Mouse (Mus musculus) hindbrain, embryonic 16.5 days (tissue): ENCODE results near the gene Col11a2. TPM values are rescaled to one million over a fixed set of nuclear protein-coding genes. Genes with fewer than 3 reads are reported as not detected.
A peak's percentile ranks its signal among the peaks of the same experiment; 100 is the strongest.

Experiments used
- ATAC-seq: fragments of 200-750 bp; cut with Nextera tagmentation; 2 replicates; pipeline ENCODE4 v1.8.0; 2017; ENCODE audit warnings: moderate TSS enrichment, moderate library complexity
- H3K27ac ChIP-seq: fragments of 300-500 bp; sonication (generic); 2 replicates; pipeline ENCODE4 v1.5.1; 2014; ENCODE audit warnings: low read depth, mild to moderate bottlenecking, control low read depth, low read length, moderate library complexity
- H3K27me3 ChIP-seq: fragments of 300-500 bp; sonication (generic); replicated peaks from 2 replicates; pipeline ENCODE4 v1.6.1; 2014; ENCODE audit warnings: low read length; ENCODE audit not compliant: control insufficient read depth, insufficient read depth
- H3K36me3 ChIP-seq: fragments of 300-500 bp; sonication (generic); 2 replicates; pipeline ENCODE4 v1.6.1; 2014; ENCODE audit warnings: mild to moderate bottlenecking, low read length, moderate library complexity, mixed read lengths; ENCODE audit not compliant: control insufficient read depth, insufficient read depth
- H3K4me1 ChIP-seq: fragments of 300-500 bp; sonication (generic); 2 replicates; pipeline ENCODE4 v1.6.1; 2014; ENCODE audit warnings: low read depth, low read length; ENCODE audit not compliant: control insufficient read depth, insufficient read depth
- H3K4me2 ChIP-seq: fragments of 300-500 bp; sonication (generic); 2 replicates; pipeline ENCODE4 v1.6.1; 2014; ENCODE audit warnings: mild to moderate bottlenecking, low read length, control low read depth, moderate library complexity
- H3K4me3 ChIP-seq: fragments of 300-500 bp; sonication (generic); 2 replicates; pipeline ENCODE4 v1.5.1; 2014; ENCODE audit warnings: mild to moderate bottlenecking, low read length, control low read depth, moderate library complexity
- H3K9ac ChIP-seq: fragments of 300-500 bp; sonication (generic); 2 replicates; pipeline ENCODE4 v1.6.1; 2014; ENCODE audit warnings: low read depth, mild to moderate bottlenecking, control low read depth, low read length, moderate library complexity
- H3K9me3 ChIP-seq: fragments of 300-500 bp; sonication (generic); 2 replicates; pipeline ENCODE4 v1.6.1; 2014; ENCODE audit warnings: mild to moderate bottlenecking, low read length, moderate library complexity; ENCODE audit not compliant: control insufficient read depth
- WGBS: fragments of 180-500 bp; shearing (Covaris S2); extraction: QIAGEN DNeasy Blood & Tissue Kit; methylation state at CpG from one replicate; pipeline ENCODE4 v1.1.7; 2014; 5-methylcytosine and 5-hydroxymethylcytosine counted together
- polyA plus RNA-seq: library from polyadenylated mRNA; unstranded; fragments of >200 nt; fragmentation: Nextera tagmentation; extraction: Ambion mirVana; gene quantifications from 2 replicates; pipeline ENCODE4 v1.2.1, GENCODE M21; 2015

Col11a2 gene
- polyA plus RNA-seq, 1 experiment from 2014 or later: 4.7 TPM

DNA sequence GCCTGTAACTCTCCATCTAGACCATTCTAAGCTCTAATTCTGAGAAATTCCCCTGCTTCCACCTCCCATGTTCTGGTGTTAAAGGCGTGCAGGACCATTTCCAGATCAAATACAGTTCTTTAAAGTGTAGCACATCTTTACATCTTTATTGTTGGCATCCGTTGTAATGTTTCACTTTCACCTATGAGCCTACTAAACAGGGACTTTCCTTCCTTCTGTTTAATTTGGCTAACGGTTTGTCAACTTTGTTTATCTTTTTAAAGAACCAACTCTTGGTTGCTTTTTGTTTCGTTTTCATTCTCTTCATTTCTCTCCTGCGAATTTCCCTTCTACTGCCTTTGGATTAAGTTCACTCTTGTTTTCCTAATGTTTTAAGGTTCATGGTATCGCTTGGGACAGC, 63.6 kb downstream of the Col11a2 start:
- H3K36me3 ChIP-seq: no peaks in the 10 kb centered on the region
- 83% methylated on average over 6 of the region's 6 CpGs for WGBS
- no peak for ATAC-seq
- no peaks in the 10 kb centered on the region for H3K27me3 ChIP-seq
- no peak overlapping the region for H3K27ac ChIP-seq
- peaks cover 2% of the 10 kb centered on the region; the same call in 1 of the 2 replicates for H3K4me1 ChIP-seq
- H3K4me2 ChIP-seq: no peak overlapping the region
- H3K9me3 ChIP-seq: peaks cover 2% of the 10 kb centered on the region; the same call in 1 of the 2 replicates
- no peak overlapping the region for H3K4me3 ChIP-seq
- H3K9ac ChIP-seq: no peak overlapping the region

DNA sequence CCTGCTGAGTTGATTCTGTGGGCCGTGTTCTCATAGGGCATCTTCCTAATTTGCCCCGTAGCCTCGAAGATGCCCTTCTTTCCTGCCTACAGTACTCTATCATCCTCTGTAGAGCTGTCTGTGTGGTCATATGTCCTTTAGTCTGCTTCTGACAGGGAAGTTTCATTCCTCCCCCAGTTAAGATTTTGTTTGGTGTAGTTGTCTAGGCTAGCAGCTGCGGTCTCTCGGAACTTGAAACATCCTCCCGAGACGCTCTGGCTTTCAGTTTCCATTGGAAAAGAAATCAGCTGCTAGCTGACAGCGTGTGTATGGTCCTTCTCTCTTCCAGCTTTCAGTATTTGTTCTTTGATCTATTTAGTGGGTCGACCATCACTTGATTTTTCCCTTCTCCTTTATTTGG, 65.6 kb downstream of the Col11a2 start:
- no peak for ATAC-seq
- Histone ChIP-seq H3K9me3 (peaks cover 2% of the 10 kb centered on the region; the same call in 1 of the 2 replicates), H3K4me1 (peaks cover 2% of the 10 kb centered on the region), H3K27me3 (no peaks in the 10 kb centered on the region), H3K4me3 (no peak overlapping the region), H3K27ac (no peak overlapping the region), H3K36me3 (no peaks in the 10 kb centered on the region; the same call in 1 of the 2 replicates), H3K4me2 (no peak overlapping the region), H3K9ac (no peak overlapping the region)
- 89% methylated on average over 9 of the region's 9 CpGs for WGBS

DNA sequence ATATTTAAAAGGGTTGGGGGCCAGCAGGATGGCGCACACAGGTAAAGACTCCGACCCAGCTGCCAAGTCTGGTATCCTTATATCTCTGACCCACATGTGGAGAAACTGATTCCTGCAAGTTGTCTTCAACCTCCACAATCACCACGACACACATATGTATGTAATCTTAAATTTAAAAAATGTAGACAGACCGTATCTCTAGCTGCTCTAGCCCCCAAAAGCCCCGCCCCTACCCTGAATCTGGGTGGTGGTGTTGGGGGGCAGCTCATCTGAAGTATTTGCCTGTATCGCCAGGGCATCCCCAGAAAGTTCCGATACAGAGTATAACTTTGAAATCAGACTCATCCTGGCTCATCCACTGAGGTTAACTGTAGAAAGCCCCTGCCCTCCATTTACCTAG, 67.3 kb downstream of the Col11a2 start:
- ATAC-seq: no peak
- peaks cover 2% of the 10 kb centered on the region for H3K4me1 ChIP-seq

DNA sequence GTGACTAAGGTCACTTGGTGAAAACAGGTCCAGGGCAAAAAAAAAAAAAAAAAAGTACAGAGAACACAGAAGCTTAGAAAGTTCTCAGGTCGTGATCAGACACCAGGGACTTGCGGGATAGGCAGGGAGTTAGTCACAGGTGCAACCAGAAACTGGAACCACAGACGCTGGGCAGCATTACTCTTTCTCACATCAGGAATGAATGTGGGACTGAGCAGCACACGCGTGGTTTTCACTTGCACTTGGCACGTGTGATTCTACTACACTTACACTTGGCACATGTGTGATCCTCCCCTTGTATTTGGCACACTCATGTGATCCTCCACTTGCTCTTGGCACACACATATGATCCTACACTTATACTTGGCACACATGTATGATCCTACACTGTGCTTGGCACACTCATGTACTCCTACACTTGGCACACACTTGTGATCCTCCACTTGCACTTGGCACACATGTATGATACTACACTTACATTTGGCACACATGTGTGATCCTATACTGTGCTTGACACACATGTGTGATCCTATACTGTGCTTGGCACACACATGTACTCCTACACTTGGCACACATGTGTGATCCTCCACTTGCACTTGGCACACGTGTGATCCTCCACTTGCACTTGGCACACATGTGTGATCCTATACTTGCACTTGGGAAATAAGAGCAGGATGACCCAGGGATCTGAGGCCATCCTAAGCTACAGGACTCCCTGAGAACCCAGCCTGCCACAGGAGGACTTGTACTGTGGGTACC, 68.1 kb downstream of the Col11a2 start:
- Histone ChIP-seq H3K4me1 (no peaks in the 10 kb centered on the region; the same call in 1 of the 2 replicates), H3K4me3 (no peak overlapping the region), H3K36me3 (peaks cover 13% of the 10 kb centered on the region), H3K27me3 (no peaks in the 10 kb centered on the region), H3K27ac (no peak overlapping the region), H3K4me2 (no peak overlapping the region), H3K9me3 (peaks cover 2% of the 10 kb centered on the region; the same call in 1 of the 2 replicates), H3K9ac (no peak overlapping the region)
- no peak for ATAC-seq
- whole genome bisulfite sequencing: 82% methylated on average over 7 of the region's 7 CpGs

More for the DNA sequence above, 67.3 kb downstream of the Col11a2 start:
- no peak overlapping the region for H3K4me2 ChIP-seq
- no peaks in the 10 kb centered on the region for H3K27me3 ChIP-seq
- no peak overlapping the region for H3K4me3 ChIP-seq
- 89% methylated on average over 7 of the region's 7 CpGs for WGBS
- no peak overlapping the region for H3K9ac ChIP-seq
- peaks cover 2% of the 10 kb centered on the region; the same call in 1 of the 2 replicates for H3K9me3 ChIP-seq
- H3K27ac ChIP-seq: no peak overlapping the region
- peaks cover 6% of the 10 kb centered on the region for H3K36me3 ChIP-seq

DNA sequence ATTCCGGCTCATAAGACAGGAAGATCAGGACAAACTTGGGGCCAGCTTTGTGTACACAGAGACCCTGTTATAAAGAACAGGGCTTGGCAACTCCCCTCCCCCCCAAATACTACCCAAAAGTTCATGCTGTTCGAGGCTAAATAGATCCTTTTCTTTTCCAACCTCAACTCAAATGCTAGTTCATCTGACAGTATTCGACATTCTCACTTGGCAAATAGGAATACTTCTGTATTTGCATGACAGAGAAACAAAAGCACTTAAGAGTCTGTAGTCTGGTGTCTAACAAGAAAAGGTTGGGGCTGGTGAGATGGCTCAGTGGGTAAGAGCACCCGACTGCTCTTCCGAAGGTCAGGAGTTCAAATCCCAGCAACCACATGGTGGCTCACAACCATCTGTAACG, 69.2 kb downstream of the Col11a2 start:
- H3K27ac ChIP-seq: no peak overlapping the region
- H3K4me1 ChIP-seq: no peaks in the 10 kb centered on the region; the same call in 1 of the 2 replicates
- H3K27me3 ChIP-seq: no peaks in the 10 kb centered on the region
- 82% methylated on average over 5 of the region's 6 CpGs for WGBS
- no peak overlapping the region for H3K4me3 ChIP-seq
- H3K4me2 ChIP-seq: no peak overlapping the region
- peaks cover 25% of the 10 kb centered on the region for H3K36me3 ChIP-seq
- H3K9me3 ChIP-seq: peaks cover 2% of the 10 kb centered on the region; the same call in 1 of the 2 replicates
- ATAC-seq: no peak
- no peak overlapping the region for H3K9ac ChIP-seq

DNA sequence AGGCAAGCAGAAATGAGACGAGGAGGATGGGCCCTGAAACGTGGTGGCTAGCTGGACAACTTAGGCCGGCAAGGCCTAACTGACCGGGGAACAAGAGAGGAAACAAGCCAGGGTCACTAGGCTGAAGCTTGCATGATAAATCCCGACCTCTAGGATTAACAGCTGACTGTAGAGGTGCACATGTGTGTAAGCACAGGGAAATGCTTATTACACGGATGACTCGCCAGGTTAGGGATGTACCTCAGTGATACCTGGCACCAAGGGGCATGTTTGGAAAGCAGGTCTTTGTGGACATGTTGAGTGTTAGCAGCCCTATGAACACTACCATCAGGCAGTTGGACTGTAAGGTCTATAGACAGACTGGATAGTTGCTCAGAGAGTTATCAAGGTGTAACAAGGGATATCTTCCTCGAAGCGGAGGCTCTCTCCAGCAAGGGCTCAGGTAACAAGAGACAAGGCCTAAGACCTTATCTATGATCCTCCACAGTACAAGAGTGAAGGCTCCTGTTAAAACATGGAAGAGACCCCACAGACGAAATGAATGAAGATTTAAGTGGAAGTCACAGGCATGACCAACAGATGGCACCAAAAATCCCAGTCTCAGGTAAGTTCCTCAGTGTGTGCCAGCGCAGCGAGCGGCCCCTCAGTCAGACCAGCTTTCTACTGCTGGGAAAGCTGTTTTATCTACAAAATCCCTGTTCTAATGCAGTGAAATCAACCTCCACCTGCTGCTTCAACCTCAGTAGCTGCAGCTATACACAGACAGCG, 70.0 kb downstream of the Col11a2 start:
- H3K4me2 ChIP-seq: no peak overlapping the region
- no peak overlapping the region for H3K9ac ChIP-seq
- H3K4me3 ChIP-seq: no peak overlapping the region
- H3K27me3 ChIP-seq: no peaks in the 10 kb centered on the region
- peak; percentile 52 for ATAC-seq
- peaks cover 2% of the 10 kb centered on the region; the same call in 1 of the 2 replicates for H3K9me3 ChIP-seq
- H3K27ac ChIP-seq: peak overlapping the region; percentile 29; the same call in 1 of the 2 replicates
- H3K36me3 ChIP-seq: peaks cover 32% of the 10 kb centered on the region
- WGBS: 79% methylated on average over 14 of the region's 14 CpGs
- H3K4me1 ChIP-seq: no peaks in the 10 kb centered on the region; the same call in 1 of the 2 replicates

DNA sequence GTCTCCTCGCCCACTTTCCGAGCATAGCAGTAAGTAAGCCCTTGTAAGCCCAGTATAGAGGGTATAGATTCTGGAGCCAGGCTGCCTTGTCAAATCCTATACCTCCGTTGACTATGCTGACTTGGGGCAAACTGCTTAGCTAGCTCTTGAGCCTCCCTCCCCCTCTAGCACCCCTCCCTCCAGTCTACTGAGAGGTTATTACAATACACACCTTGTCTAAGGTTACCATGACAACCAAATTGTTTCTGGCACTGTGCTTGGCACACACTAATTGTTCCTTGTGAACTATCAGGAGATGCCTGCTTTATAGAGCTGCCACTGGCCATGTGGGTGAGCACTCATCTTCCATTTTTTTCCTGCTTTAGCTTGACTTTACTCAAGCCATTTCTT, 70.6 kb downstream of the Col11a2 start:
- Histone ChIP-seq H3K9me3 (peaks cover 2% of the 10 kb centered on the region; the same call in 1 of the 2 replicates), H3K4me2 (no peak overlapping the region), H3K4me3 (no peak overlapping the region), H3K36me3 (peaks cover 37% of the 10 kb centered on the region), H3K27me3 (no peaks in the 10 kb centered on the region), H3K27ac (peak overlapping the region; percentile 29; the same call in 1 of the 2 replicates), H3K4me1 (no peaks in the 10 kb centered on the region; the same call in 1 of the 2 replicates), H3K9ac (no peak overlapping the region)
- 71% methylated on average over 3 of the region's 3 CpGs for WGBS
- ATAC-seq: peak; percentile 35

DNA sequence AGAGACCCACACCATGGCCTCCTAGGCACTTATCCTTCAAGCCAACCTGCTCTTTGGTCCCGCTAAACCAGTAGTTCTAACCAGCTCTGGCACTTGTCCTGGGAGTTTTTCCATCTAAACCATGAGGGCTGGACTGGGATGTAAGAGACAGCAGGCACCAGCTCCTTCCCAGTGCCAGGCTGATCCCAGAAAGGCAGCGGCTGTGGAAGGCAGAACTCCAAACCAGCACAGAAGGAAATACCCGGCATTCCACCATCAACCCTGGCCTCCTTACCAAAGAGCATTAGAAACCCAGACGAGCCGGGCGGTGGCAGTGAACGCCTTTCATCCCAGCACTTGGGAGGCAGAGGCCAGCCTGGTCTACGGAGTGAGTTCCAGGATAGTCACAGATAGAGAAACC, 71.1 kb downstream of the Col11a2 start:
- Histone ChIP-seq H3K4me3 (no peak overlapping the region), H3K9me3 (peaks cover 2% of the 10 kb centered on the region; the same call in 1 of the 2 replicates), H3K27me3 (no peaks in the 10 kb centered on the region), H3K36me3 (peaks cover 42% of the 10 kb centered on the region), H3K27ac (no peak overlapping the region), H3K9ac (no peak overlapping the region), H3K4me2 (no peak overlapping the region), H3K4me1 (no peaks in the 10 kb centered on the region; the same call in 1 of the 2 replicates)
- ATAC-seq: no peak
- WGBS: 62% methylated on average over 8 of the region's 8 CpGs

DNA sequence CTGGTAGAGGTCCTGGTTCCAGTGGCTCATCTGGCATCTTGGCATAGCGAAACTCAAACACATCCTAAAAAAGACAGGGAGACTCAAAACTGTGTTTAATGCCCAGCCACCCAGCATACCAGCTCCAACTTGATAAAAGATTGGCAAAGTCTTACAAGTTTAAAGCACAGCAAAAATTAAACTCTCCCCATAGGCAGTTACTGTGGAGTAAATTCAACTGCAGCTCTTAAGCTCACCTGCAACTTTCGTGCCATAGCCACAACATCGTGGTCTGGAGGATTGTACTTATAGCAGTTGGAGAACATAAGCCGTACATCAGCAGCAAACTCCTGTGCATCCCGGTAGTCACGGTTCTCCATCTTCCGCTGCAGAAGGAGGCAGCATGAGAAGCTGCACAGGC, 74.9 kb downstream of the Col11a2 start:
- Histone ChIP-seq H3K9ac (no peak overlapping the region), H3K9me3 (no peaks in the 10 kb centered on the region), H3K27ac (no peak overlapping the region), H3K36me3 (peaks cover 54% of the 10 kb centered on the region), H3K4me2 (no peak overlapping the region), H3K27me3 (no peaks in the 10 kb centered on the region), H3K4me3 (no peak overlapping the region), H3K4me1 (peaks cover 11% of the 10 kb centered on the region)
- ATAC-seq: no peak
- 93% methylated on average over 7 of the region's 7 CpGs for WGBS
